Mouse (Mus musculus) liver, embryonic 14.5 days (tissue): Measurements from ENCODE around the gene March6.

Experiments
- CTCF ChIP-seq: IDR thresholded peaks from 2 replicates; pipeline ENCODE4 v1.5.1; 2016; ENCODE audit warnings: antibody characterized with exemption, low read depth, control low read depth
- EP300 ChIP-seq: IDR thresholded peaks from 2 replicates; pipeline ENCODE4 v1.6.1; 2016; ENCODE audit warnings: antibody characterized with exemption, low read depth

DNA sequence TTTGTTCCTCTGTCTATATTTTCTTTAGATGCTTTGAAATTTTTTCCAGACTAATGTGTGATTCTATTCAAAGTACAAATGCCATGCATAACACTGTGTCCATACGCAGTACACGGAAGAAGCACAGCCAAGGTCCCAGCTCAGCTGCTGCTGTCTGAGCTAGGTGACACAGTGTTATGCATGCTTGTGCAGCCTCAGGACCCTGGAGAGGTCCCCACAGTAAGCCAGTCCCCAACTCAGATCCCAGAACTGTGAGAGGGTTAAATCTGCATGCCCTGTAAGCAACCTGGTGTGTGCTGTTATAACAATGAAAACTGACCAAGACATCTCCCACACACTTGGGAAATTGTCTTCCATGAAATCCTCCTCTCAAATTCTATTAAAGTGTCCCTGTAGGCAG lies 100.8 kb downstream of the March6 start:
- no peak for TF ChIP-seq CTCF
- TF ChIP-seq EP300, result no peak
